Mouse (Mus musculus) erythroblast, adult 5-6 weeks (primary cell): Measurements from ENCODE around the gene Zfp668. TPM values are rescaled to one million over a fixed set of nuclear protein-coding genes. Genes with fewer than 3 reads are reported as not detected.

Source experiments
- ATAC-seq: replicated peaks from 2 replicates; pipeline ENCODE4 v1.8.0; 2016; ENCODE audit warnings: moderate number of reproducible peaks, mild to moderate bottlenecking, moderate TSS enrichment, inconsistent platforms; ENCODE audit not compliant: poor library complexity, low FRiP score, severe bottlenecking
- total RNA-seq, 2 experiments: library from RNA; stranded (forward) in 1 of 2; stranded (reverse) in 1 of 2; fragments of 150-400 nt in 1 of 2; fragments of 200-764, 138-1000 nt in 1 of 2; gene quantifications; 2 replicates each; pipeline versions ENCODE4 v1.2.3 to v1.2.4; 2015 to 2017; ENCODE audit warnings: low replicate concordance in 2 of 2

The Zfp668 gene
- total RNA-seq, 2 experiments from 2014 or later: 1.5 to 2.3 TPM

GRCm38 (mm10) chr7:127814241-127814921, 62.2 kb downstream of the Zfp668 start:
- no peak for ATAC-seq

DNA sequence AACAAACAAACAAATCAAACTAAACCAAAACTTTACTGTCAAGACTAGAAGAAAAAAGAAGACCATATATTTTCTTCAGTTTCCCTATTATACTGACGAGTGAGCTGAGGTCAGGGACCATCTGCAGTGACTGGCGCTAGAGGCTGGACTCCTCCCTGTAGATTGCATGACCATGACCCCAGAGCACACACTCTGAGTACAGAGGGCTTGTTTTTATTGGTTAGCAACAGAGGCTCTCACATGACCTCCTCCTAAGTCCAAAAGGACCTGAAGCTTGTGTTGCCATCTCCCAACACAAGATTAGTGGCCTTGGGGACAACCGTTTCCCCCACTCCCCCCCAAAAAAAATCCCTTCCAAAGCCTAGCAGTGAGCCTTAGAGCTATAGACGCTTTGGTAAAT, 62.8 kb downstream of the Zfp668 start:
- no peak for ATAC-seq

Other genes with a start within 250 kb of the Zfp668 start
- gene Bcl7c, start 167.9 kb downstream of the Zfp668 start, total RNA-seq (2015; ENCODE audit: low replicate concordance): 28.8 and 41.3 TPM in 2 replicates
- 3.8 and 4.3 TPM in 2 replicates for gene Bcl7c, start 167.9 kb downstream of the Zfp668 start, total RNA-seq (2017; ENCODE audit: low replicate concordance)
- 0.63 TPM in 1 of 2 replicates, not detected in the other for gene Ctf1, start 164.1 kb downstream of the Zfp668 start, total RNA-seq (2015; ENCODE audit: low replicate concordance)
- not detected in 2 replicates for gene Ctf1, start 164.1 kb downstream of the Zfp668 start, total RNA-seq (2017; ENCODE audit: low replicate concordance)
- gene Ctf2, start 144.7 kb downstream of the Zfp668 start, total RNA-seq (2015; ENCODE audit: low replicate concordance): not detected in 2 replicates
- not detected in 2 replicates for gene Ctf2, start 144.7 kb downstream of the Zfp668 start, total RNA-seq (2017; ENCODE audit: low replicate concordance)
- gene Fbxl19, start 132.3 kb downstream of the Zfp668 start, total RNA-seq (2015; ENCODE audit: low replicate concordance): 2.7 and 6.0 TPM in 2 replicates
- 3.1 and 6.2 TPM in 2 replicates for gene Fbxl19, start 132.3 kb downstream of the Zfp668 start, total RNA-seq (2017; ENCODE audit: low replicate concordance)
- 2.9 and 9.0 TPM in 2 replicates for gene Orai3, start 107.0 kb downstream of the Zfp668 start, total RNA-seq (2015; ENCODE audit: low replicate concordance)
- 5.7 and 9.8 TPM in 2 replicates for gene Orai3, start 107.0 kb downstream of the Zfp668 start, total RNA-seq (2017; ENCODE audit: low replicate concordance)
- 3.8 and 18.2 TPM in 2 replicates for gene Setd1a, start 100.2 kb downstream of the Zfp668 start, total RNA-seq (2015; ENCODE audit: low replicate concordance)
- 8.9 and 11.3 TPM in 2 replicates for gene Setd1a, start 100.2 kb downstream of the Zfp668 start, total RNA-seq (2017; ENCODE audit: low replicate concordance)
- 7.5 TPM in 1 of 2 replicates, not detected in the other for gene Gm49388, start 91.2 kb downstream of the Zfp668 start, total RNA-seq (2015; ENCODE audit: low replicate concordance)
- gene Gm49388, start 91.2 kb downstream of the Zfp668 start, total RNA-seq (2017; ENCODE audit: low replicate concordance): 2.0 and 5.3 TPM in 2 replicates
- 2.7 and 9.2 TPM in 2 replicates for gene Hsd3b7, start 76.2 kb downstream of the Zfp668 start, total RNA-seq (2015; ENCODE audit: low replicate concordance)
- 3.8 and 4.3 TPM in 2 replicates for gene Hsd3b7, start 76.2 kb downstream of the Zfp668 start, total RNA-seq (2017; ENCODE audit: low replicate concordance)
- gene Stx4a, start 52.5 kb downstream of the Zfp668 start, total RNA-seq (2015; ENCODE audit: low replicate concordance): 9.8 and 24.9 TPM in 2 replicates
- 17.0 and 17.9 TPM in 2 replicates for gene Stx4a, start 52.5 kb downstream of the Zfp668 start, total RNA-seq (2017; ENCODE audit: low replicate concordance)
- not detected in 2 replicates for gene Stx1b, start 52.3 kb downstream of the Zfp668 start, total RNA-seq (2015; ENCODE audit: low replicate concordance)
- gene Stx1b, start 52.3 kb downstream of the Zfp668 start, total RNA-seq (2017; ENCODE audit: low replicate concordance): not detected in 2 replicates
- 6.7 and 11.1 TPM in 2 replicates for gene Zfp646, start 607 bp downstream of the Zfp668 start, total RNA-seq (2015; ENCODE audit: low replicate concordance)
- gene Zfp646, start 607 bp downstream of the Zfp668 start, total RNA-seq (2017; ENCODE audit: low replicate concordance): 14.4 and 15.4 TPM in 2 replicates
- not detected in 2 replicates for gene Prss53, start 14.1 kb upstream of the Zfp668 start, total RNA-seq (2015; ENCODE audit: low replicate concordance)
- not detected in 2 replicates for gene Prss53, start 14.1 kb upstream of the Zfp668 start, total RNA-seq (2017; ENCODE audit: low replicate concordance)
- not detected in 2 replicates for gene Gm21974, start 18.6 kb upstream of the Zfp668 start, total RNA-seq (2015; ENCODE audit: low replicate concordance)
- not detected in 2 replicates for gene Gm21974, start 18.6 kb upstream of the Zfp668 start, total RNA-seq (2017; ENCODE audit: low replicate concordance)
- 9.8 and 25.7 TPM in 2 replicates for gene Vkorc1, start 18.8 kb upstream of the Zfp668 start, total RNA-seq (2015; ENCODE audit: low replicate concordance)
- 0.94 and 2.5 TPM in 2 replicates for gene Vkorc1, start 18.8 kb upstream of the Zfp668 start, total RNA-seq (2017; ENCODE audit: low replicate concordance)
- 25.1 and 43.8 TPM in 2 replicates for gene Bckdk, start 27.3 kb upstream of the Zfp668 start, total RNA-seq (2015; ENCODE audit: low replicate concordance)
- 12.5 and 12.9 TPM in 2 replicates for gene Bckdk, start 27.3 kb upstream of the Zfp668 start, total RNA-seq (2017; ENCODE audit: low replicate concordance)
- gene Kat8, start 35.7 kb upstream of the Zfp668 start, total RNA-seq (2015; ENCODE audit: low replicate concordance): 3.5 and 4.4 TPM in 2 replicates
- 9.5 and 16.4 TPM in 2 replicates for gene Kat8, start 35.7 kb upstream of the Zfp668 start, total RNA-seq (2017; ENCODE audit: low replicate concordance)
- not detected in 2 replicates for gene Prss8, start 53.3 kb upstream of the Zfp668 start, total RNA-seq (2015; ENCODE audit: low replicate concordance)
- gene Prss8, start 53.3 kb upstream of the Zfp668 start, total RNA-seq (2017; ENCODE audit: low replicate concordance): not detected in 2 replicates
- gene Prss36, start 69.9 kb upstream of the Zfp668 start, total RNA-seq (2015; ENCODE audit: low replicate concordance): not detected in 2 replicates
- not detected in 2 replicates for gene Prss36, start 69.9 kb upstream of the Zfp668 start, total RNA-seq (2017; ENCODE audit: low replicate concordance)
- gene Fus, start 90.6 kb upstream of the Zfp668 start, total RNA-seq (2015; ENCODE audit: low replicate concordance): 59.6 and 159 TPM in 2 replicates
- gene Fus, start 90.6 kb upstream of the Zfp668 start, total RNA-seq (2017; ENCODE audit: low replicate concordance): 19.3 and 43.4 TPM in 2 replicates
- 33.6 and 42.6 TPM in 2 replicates for gene Pycard, start 117.0 kb upstream of the Zfp668 start, total RNA-seq (2015; ENCODE audit: low replicate concordance)
- 3.2 and 3.3 TPM in 2 replicates for gene Pycard, start 117.0 kb upstream of the Zfp668 start, total RNA-seq (2017; ENCODE audit: low replicate concordance)
- gene Trim72, start 127.1 kb upstream of the Zfp668 start, total RNA-seq (2015; ENCODE audit: low replicate concordance): not detected in 2 replicates
- not detected in 2 replicates for gene Trim72, start 127.1 kb upstream of the Zfp668 start, total RNA-seq (2017; ENCODE audit: low replicate concordance)
- 44.6 and 47.6 TPM in 2 replicates for gene Itgam, start 185.8 kb upstream of the Zfp668 start, total RNA-seq (2015; ENCODE audit: low replicate concordance)
- gene Itgam, start 185.8 kb upstream of the Zfp668 start, total RNA-seq (2017; ENCODE audit: low replicate concordance): 46.6 and 54.4 TPM in 2 replicates
- not detected in 2 replicates for gene Gm49368, start 185.9 kb upstream of the Zfp668 start, total RNA-seq (2015; ENCODE audit: low replicate concordance)
- gene Gm49368, start 185.9 kb upstream of the Zfp668 start, total RNA-seq (2017; ENCODE audit: low replicate concordance): not detected in 2 replicates